Mouse (Mus musculus): ENCODE results near the gene Ptprh. TPM values are rescaled to one million over a fixed set of nuclear protein-coding genes. Genes with fewer than 3 reads are reported as not detected.
"Not testable (repeated sequence)": the region's sequence is repeated elsewhere in the genome, so short reads cannot be mapped to it uniquely, and the experiment has no call there.

The Ptprh gene
- polyA plus RNA-seq, 1 experiment from 2014 or later: not detected

DNA sequence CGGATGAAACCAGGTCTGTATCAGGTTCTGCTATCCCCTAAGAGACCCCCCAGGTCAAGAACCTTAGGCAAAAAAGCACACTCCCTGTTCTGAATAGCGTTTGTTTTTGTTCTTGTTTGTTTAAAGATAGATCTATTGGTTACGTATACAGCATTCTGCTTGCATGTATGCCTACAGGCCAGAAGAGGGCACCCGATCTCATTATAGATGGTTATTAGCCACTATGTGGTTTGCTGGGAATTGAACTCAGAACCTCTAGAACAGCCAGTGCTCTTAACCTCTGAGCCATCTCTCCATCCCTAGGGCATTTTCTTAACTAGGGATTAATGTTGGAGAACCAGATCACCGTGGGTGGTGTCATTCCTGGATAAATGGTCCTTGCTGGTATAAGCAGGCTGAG lies 62.5 kb downstream of the Ptprh start:
- no peak for ATAC-seq (ENCODE audit: insufficient read depth)
- no peaks in the 10 kb centered on the region for H3K36me3 ChIP-seq (ENCODE audit: insufficient read depth)
- no peak for DNase-seq
- H3K9me3 ChIP-seq (ENCODE audit: low read depth, low read length): no peaks in the 10 kb centered on the region
- no peaks in the 10 kb centered on the region for H3K4me1 ChIP-seq (ENCODE audit: insufficient read depth)
- 62% methylated on average over 5 of the region's 5 CpGs for WGBS
- H3K4me2 ChIP-seq: no peak overlapping the region
- no peak overlapping the region for H3K27ac ChIP-seq (ENCODE audit: low read depth)
- no peak overlapping the region for H3K9ac ChIP-seq
- no peaks in the 10 kb centered on the region for H3K27me3 ChIP-seq (ENCODE audit: insufficient read depth, low read length)
- no peak for TF ChIP-seq CTCF (IDR thresholded peaks at IDR 0.05; ENCODE audit: low read depth)
- no peak overlapping the region for H3K4me3 ChIP-seq (ENCODE audit: low read depth, low read length)

DNA sequence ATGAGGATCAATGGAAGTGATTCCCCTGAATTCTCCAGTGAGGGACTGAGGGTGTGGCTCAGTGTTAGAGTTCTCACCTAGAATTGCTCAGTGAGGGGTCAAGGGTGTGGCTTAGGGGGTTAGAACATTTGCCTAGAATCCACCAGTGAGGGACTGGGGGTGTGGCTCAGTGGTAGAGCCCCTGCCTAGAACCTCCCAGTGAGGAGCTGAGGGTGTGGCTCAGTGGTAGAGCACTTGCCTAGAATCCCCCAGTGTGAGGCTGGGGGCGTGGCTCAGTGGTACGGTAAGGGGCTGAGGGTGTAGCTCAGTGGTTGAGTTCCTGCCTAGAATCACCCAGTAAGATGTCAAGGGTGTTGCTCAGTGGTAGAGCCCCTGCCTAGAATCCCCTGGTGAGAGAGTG lies 64.8 kb downstream of the Ptprh start:
- no peak overlapping the region for H3K4me2 ChIP-seq
- no peak for TF ChIP-seq CTCF (IDR thresholded peaks at IDR 0.05; ENCODE audit: low read depth)
- 63% methylated on average over 2 of the region's 2 CpGs for WGBS

DNA sequence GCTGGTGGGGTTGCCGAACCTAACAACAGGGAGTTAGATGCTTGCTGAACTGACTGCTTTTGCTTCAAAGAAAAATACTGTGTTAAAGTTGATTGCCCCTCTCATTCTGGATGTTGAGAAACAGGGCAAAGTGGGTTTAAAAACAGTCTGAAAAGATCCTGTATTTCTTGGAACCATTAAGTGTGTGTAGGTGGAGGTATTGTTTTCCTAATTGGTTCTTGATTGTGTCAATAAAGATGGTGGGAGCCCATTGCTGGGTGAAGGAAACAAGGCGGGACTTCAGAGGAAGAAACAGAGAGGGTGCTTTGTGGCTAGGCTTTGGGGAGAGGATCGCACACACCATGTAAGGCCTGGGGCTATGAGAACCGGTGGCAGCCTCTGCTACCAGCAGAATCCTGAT lies 66.7 kb downstream of the Ptprh start:
- no peak overlapping the region for H3K9ac ChIP-seq
- H3K27ac ChIP-seq (ENCODE audit: low read depth): no peak overlapping the region
- no peaks in the 10 kb centered on the region for H3K36me3 ChIP-seq (ENCODE audit: insufficient read depth)
- H3K9me3 ChIP-seq (ENCODE audit: low read depth, low read length): no peaks in the 10 kb centered on the region
- no peak overlapping the region for H3K4me3 ChIP-seq (ENCODE audit: low read depth, low read length)
- ATAC-seq (ENCODE audit: insufficient read depth) (no peak), DNase-seq (no peak)
- 43% methylated on average over 4 of the region's 4 CpGs for WGBS
- no peak for TF ChIP-seq CTCF (IDR thresholded peaks at IDR 0.05; ENCODE audit: low read depth)
- H3K27me3 ChIP-seq (ENCODE audit: insufficient read depth, low read length): no peaks in the 10 kb centered on the region
- H3K4me2 ChIP-seq: no peak overlapping the region
- no peaks in the 10 kb centered on the region for H3K4me1 ChIP-seq (ENCODE audit: insufficient read depth)

More for the DNA sequence above, 64.8 kb downstream of the Ptprh start:
- no peak overlapping the region for H3K27ac ChIP-seq (ENCODE audit: low read depth)
- no peak overlapping the region for H3K4me3 ChIP-seq (ENCODE audit: low read depth, low read length)
- no peaks in the 10 kb centered on the region for H3K27me3 ChIP-seq (ENCODE audit: insufficient read depth, low read length)
- DNase-seq: no peak
- ATAC-seq (ENCODE audit: insufficient read depth): no peak
- no peak overlapping the region for H3K9ac ChIP-seq
- H3K4me1 ChIP-seq (ENCODE audit: insufficient read depth): no peaks in the 10 kb centered on the region
- H3K36me3 ChIP-seq (ENCODE audit: insufficient read depth): no peaks in the 10 kb centered on the region
- H3K9me3 ChIP-seq (ENCODE audit: low read depth, low read length): no peaks in the 10 kb centered on the region

DNA sequence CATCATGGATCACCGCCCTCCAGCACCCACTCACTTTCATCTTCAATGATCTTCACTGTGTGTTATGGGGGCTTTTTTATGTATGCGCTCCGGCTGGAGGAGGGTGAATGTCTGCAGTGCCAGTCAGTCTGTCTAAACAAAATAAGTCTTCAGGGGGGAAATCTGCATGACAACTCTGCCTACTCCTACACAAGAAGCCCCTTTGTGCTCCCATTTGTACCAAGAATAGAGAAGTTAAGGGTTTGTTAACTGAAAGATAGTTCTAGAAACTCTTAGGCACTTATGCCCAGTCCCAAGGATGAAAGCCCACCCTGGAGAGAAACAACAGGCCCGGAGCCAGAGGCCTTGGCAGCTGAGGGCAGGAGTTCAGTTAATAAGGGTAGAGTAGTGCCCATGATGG lies 67.5 kb downstream of the Ptprh start:
- no peak for ATAC-seq (ENCODE audit: insufficient read depth)
- H3K27me3 ChIP-seq (ENCODE audit: insufficient read depth, low read length): no peaks in the 10 kb centered on the region
- no peak overlapping the region for H3K4me3 ChIP-seq (ENCODE audit: low read depth, low read length)
- no peak overlapping the region for H3K4me2 ChIP-seq
- no peaks in the 10 kb centered on the region for H3K4me1 ChIP-seq (ENCODE audit: insufficient read depth)
- TF ChIP-seq CTCF (IDR thresholded peaks at IDR 0.05; ENCODE audit: low read depth): no peak
- no peak overlapping the region for H3K9ac ChIP-seq
- 88% methylated on average over 4 of the region's 4 CpGs for WGBS
- no peaks in the 10 kb centered on the region for H3K9me3 ChIP-seq (ENCODE audit: low read depth, low read length)
- no peak for DNase-seq
- H3K36me3 ChIP-seq (ENCODE audit: insufficient read depth): no peaks in the 10 kb centered on the region
- no peak overlapping the region for H3K27ac ChIP-seq (ENCODE audit: low read depth)

DNA sequence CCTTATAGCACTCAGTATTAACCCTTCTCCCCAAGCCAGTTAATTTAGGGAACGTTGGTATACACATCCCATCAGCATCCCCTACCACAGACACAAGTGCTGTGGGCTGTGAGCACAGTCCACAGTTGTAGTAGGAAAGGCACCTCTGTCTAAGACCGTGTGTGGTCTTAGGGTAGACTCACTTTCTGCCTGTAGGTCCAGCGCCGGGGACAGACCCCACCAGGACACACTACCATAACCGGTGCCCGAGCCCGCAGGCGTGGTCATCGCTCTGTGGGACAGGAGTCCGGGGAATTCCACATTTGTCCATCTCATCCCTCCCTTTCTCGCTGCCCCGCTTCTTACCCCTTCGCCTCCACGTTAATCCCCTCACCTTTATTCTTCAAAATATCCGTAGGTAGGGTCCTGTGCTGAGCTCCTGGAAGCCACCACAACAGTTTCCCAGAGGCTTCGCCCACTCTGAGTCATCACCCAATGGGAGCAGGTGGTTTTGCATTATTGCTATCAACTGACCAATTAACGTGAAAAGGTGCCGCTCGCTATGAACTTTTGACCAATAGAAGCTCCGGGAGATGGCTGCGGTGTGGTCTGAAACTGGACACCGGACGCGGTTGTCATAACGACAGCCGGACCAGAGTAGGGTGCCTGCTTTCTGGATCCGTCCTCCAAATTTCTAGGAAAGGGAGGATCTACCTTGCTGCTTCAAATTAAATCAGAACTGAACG lies 71.7 kb downstream of the Ptprh start, which contains the start of gene Dnaaf3:
Dnaaf3 (minus strand) TSS at position 449 of the 725 bp plus-strand sequence.
- DNase-seq (peak; percentile 89), ATAC-seq (ENCODE audit: insufficient read depth) (peak; percentile 97)
- Histone ChIP-seq H3K27ac (ENCODE audit: low read depth) (no peak within 1 kb of the TSS), H3K36me3 (ENCODE audit: insufficient read depth) (no peaks in the 10 kb centered on the region), H3K4me3 (ENCODE audit: low read depth, low read length) (peak within 1 kb of the TSS; percentile 29), H3K4me2 (peak within 1 kb of the TSS; percentile 60), H3K9me3 (ENCODE audit: low read depth, low read length) (no peaks in the 10 kb centered on the region), H3K9ac (peak within 1 kb of the TSS; percentile 5; the same call in 1 of the 2 replicates), H3K4me1 (ENCODE audit: insufficient read depth) (no peaks in the 10 kb centered on the region), H3K27me3 (ENCODE audit: insufficient read depth, low read length) (peaks cover 8% of the 10 kb centered on the region)
- no peak for TF ChIP-seq CTCF (IDR thresholded peaks at IDR 0.05; ENCODE audit: low read depth)
- WGBS: 1% methylated on average over 28 of the region's 28 CpGs

DNA sequence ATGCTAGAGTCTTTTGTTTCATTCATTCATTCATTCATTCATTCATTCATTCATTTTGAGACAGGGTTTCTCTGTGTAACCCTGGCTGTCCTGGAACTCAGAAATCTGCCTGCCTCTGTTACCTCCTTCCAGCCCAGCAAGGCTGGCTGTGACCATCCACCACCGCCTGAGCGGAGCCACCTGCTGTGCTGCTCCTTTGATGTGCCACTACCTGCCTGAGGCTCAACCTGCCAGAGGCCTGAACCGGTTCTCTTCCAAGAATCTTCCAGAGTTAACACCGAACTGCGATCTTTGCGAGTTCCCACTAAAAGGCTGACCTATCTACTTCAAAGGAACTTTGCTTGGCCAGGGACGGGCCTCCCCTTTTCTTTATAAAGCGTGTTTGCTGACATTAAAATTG lies 73.7 kb downstream of the Ptprh start:
- not testable (repeated sequence) for H3K27ac ChIP-seq (ENCODE audit: low read depth); H3K9me3 ChIP-seq (ENCODE audit: low read depth, low read length); ATAC-seq (ENCODE audit: insufficient read depth); H3K4me2 ChIP-seq; H3K4me3 ChIP-seq (ENCODE audit: low read depth, low read length); H3K36me3 ChIP-seq (ENCODE audit: insufficient read depth); H3K9ac ChIP-seq; H3K4me1 ChIP-seq (ENCODE audit: insufficient read depth); DNase-seq
- H3K27me3 ChIP-seq (ENCODE audit: insufficient read depth, low read length): peaks cover 10% of the 10 kb centered on the region
- WGBS: 39% methylated on average over 8 of the region's 8 CpGs

DNA sequence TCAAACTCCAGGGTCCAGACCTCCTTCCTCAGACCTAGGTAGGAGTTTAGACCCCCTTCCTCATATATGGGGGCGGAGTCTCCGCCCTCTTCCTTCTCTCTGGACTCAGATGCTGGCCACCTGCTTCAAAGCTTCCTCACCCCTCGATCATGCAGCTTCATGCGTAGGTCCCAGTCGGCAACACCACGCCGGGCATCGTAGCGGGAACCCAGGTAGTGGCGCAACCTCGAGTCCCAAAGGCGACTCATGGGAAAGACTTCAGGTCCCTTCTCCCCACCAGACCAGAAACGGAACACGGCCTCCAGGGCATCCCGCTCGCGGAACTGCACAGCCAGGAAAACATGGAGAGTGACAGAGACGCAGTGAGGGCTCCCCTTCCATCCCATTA lies 76.5 kb downstream of the Ptprh start:
- peaks cover 10% of the 10 kb centered on the region for H3K27me3 ChIP-seq (ENCODE audit: insufficient read depth, low read length)
- 49% methylated on average over 18 of the region's 18 CpGs for WGBS
- H3K36me3 ChIP-seq (ENCODE audit: insufficient read depth): no peaks in the 10 kb centered on the region
- no peak overlapping the region for H3K27ac ChIP-seq (ENCODE audit: low read depth)
- H3K4me2 ChIP-seq: peak overlapping the region; percentile 69
- H3K9me3 ChIP-seq (ENCODE audit: low read depth, low read length): no peaks in the 10 kb centered on the region
- no peaks in the 10 kb centered on the region for H3K4me1 ChIP-seq (ENCODE audit: insufficient read depth)
- ATAC-seq (ENCODE audit: insufficient read depth) (no peak), DNase-seq (no peak)
- TF ChIP-seq CTCF (IDR thresholded peaks at IDR 0.05; ENCODE audit: low read depth): no peak
- no peak overlapping the region for H3K9ac ChIP-seq
- H3K4me3 ChIP-seq (ENCODE audit: low read depth, low read length): peak overlapping the region; percentile 30; the same call in 1 of the 2 replicates

All from lung, embryonic 14.5 days (tissue).